Mouse (Mus musculus) liver, postnatal 0 days (tissue): ENCODE results near the gene Gm14399. TPM values are rescaled to one million over a fixed set of nuclear protein-coding genes. Genes with fewer than 3 reads are reported as not detected.

Experiments used
- polyA plus RNA-seq: library from polyadenylated mRNA; unstranded; fragments of >200 nt; fragmentation: Nextera tagmentation; extraction: Ambion mirVana; gene quantifications from 2 replicates; pipeline ENCODE4 v1.2.1, GENCODE M21; 2015

The Gm14399 gene
- polyA plus RNA-seq, 1 experiment from 2014 or later = 1.2 TPM

Other genes with a start within 250 kb of the Gm14399 start
- not detected in 2 replicates for gene Gm14444, start 131.8 kb downstream of the Gm14399 start, polyA plus RNA-seq
- gene Gm14393, start 74.2 kb downstream of the Gm14399 start, polyA plus RNA-seq = 0.39 TPM in 1 of 2 replicates, not detected in the other
- gene Gm14443, start 33.9 kb upstream of the Gm14399 start, polyA plus RNA-seq = 0.08 TPM in 1 of 2 replicates, not detected in the other
- 0.22 and 1.4 TPM in 2 replicates for gene Gm14391, start 64.9 kb upstream of the Gm14399 start, polyA plus RNA-seq
- gene Gm14440, start 133.1 kb upstream of the Gm14399 start, polyA plus RNA-seq = not detected in 2 replicates
- gene Gm4631, start 196.2 kb upstream of the Gm14399 start, polyA plus RNA-seq = 2.5 and 2.8 TPM in 2 replicates
- gene Zfp968, start 230.4 kb upstream of the Gm14399 start, polyA plus RNA-seq = 1.2 and 1.8 TPM in 2 replicates